Mouse (Mus musculus) kidney, embryonic 15.5 days (tissue): ENCODE data around the gene Ddx39b. TPM values are rescaled to one million over a fixed set of nuclear protein-coding genes. Genes with fewer than 3 reads are reported as not detected.

Experiments used
- ATAC-seq: fragments of 200-750 bp; cut with Nextera tagmentation; replicated peaks from 2 replicates; pipeline ENCODE4 v1.8.0; 2017; ENCODE audit warnings: moderate TSS enrichment; ENCODE audit not compliant: low FRiP score
- H3K27ac ChIP-seq: fragments of 300-500 bp; sonication (generic); 2 replicates; pipeline ENCODE4 v1.5.1; 2015; ENCODE audit warnings: mild to moderate bottlenecking, inconsistent platforms
- H3K27me3 ChIP-seq: fragments of 300-500 bp; sonication (generic); 2 replicates; pipeline ENCODE4 v1.6.1; 2015; ENCODE audit warnings: inconsistent platforms
- H3K36me3 ChIP-seq: fragments of 300-500 bp; sonication (generic); 2 replicates; pipeline ENCODE4 v1.6.1; 2015; ENCODE audit warnings: inconsistent platforms
- H3K4me1 ChIP-seq: fragments of 300-500 bp; sonication (generic); 2 replicates; pipeline ENCODE4 v1.6.1; 2015; ENCODE audit warnings: inconsistent platforms
- H3K4me2 ChIP-seq: fragments of 300-500 bp; sonication (generic); 2 replicates; pipeline ENCODE4 v1.6.1; 2015; ENCODE audit warnings: moderate library complexity, mild to moderate bottlenecking, inconsistent platforms
- H3K4me3 ChIP-seq: fragments of 300-500 bp; sonication (generic); replicated peaks from 2 replicates; pipeline ENCODE4 v1.5.1; 2015; ENCODE audit warnings: mild to moderate bottlenecking, inconsistent platforms
- H3K9ac ChIP-seq: fragments of 300-500 bp; sonication (generic); 2 replicates; pipeline ENCODE4 v1.6.1; 2015; ENCODE audit warnings: mild to moderate bottlenecking, inconsistent platforms
- H3K9me3 ChIP-seq: fragments of 300-500 bp; sonication (generic); replicated peaks from 2 replicates; pipeline ENCODE4 v1.6.1; 2016; ENCODE audit warnings: inconsistent platforms
- WGBS: fragments of 180-500 bp; shearing (Covaris S2); methylation state at CpG from one replicate; pipeline ENCODE4 v1.1.7; 2015; ENCODE audit warnings: mixed read lengths; 5-methylcytosine and 5-hydroxymethylcytosine counted together
- polyA plus RNA-seq: library from polyadenylated mRNA; unstranded; fragments of >200 nt; fragmentation: Nextera tagmentation; extraction: Ambion mirVana; gene quantifications from 2 replicates; pipeline ENCODE4 v1.2.1, GENCODE M21; 2015

Ddx39b gene
- polyA plus RNA-seq, 1 experiment from 2014 or later: 538 TPM

- Histone ChIP-seq H3K4me2 (no peak overlapping the region), H3K4me1 (peaks cover 36% of the 10 kb centered on the region), H3K36me3 (peaks cover 86% of the 10 kb centered on the region), H3K9ac (no peak overlapping the region), H3K27me3 (no peaks in the 10 kb centered on the region), H3K27ac (no peak overlapping the region), H3K4me3 (no peak overlapping the region), H3K9me3 (no peaks in the 10 kb centered on the region)
- WGBS: 92% methylated on average over 3 of the region's 3 CpGs
- ATAC-seq: no peak
These were observed 9.0 kb downstream of the Ddx39b start for GRCm38 (mm10) chr17:35250348-35251120.

GRCm38 (mm10) chr17:35251162-35251719 is 9.7 kb downstream of the Ddx39b start:
- WGBS: 83% methylated on average over 15 of the region's 15 CpGs
- Histone ChIP-seq H3K9ac (no peak overlapping the region), H3K4me1 (peaks cover 29% of the 10 kb centered on the region), H3K4me3 (no peak overlapping the region), H3K4me2 (no peak overlapping the region), H3K36me3 (peaks cover 79% of the 10 kb centered on the region), H3K9me3 (no peaks in the 10 kb centered on the region), H3K27me3 (no peaks in the 10 kb centered on the region), H3K27ac (no peak overlapping the region)
- no peak for ATAC-seq

GRCm38 (mm10) chr17:35251981-35252380 is 10.4 kb downstream of the Ddx39b start:
- ATAC-seq: no peak
- Histone ChIP-seq H3K4me3 (no peak overlapping the region), H3K9ac (no peak overlapping the region), H3K4me1 (peaks cover 24% of the 10 kb centered on the region), H3K36me3 (peaks cover 71% of the 10 kb centered on the region), H3K4me2 (no peak overlapping the region), H3K27me3 (peaks cover under 1% of the 10 kb centered on the region; the same call in 1 of the 2 replicates), H3K9me3 (no peaks in the 10 kb centered on the region), H3K27ac (no peak overlapping the region)
- WGBS: 87% methylated on average over 5 of the region's 5 CpGs

- no peak overlapping the region for H3K9ac ChIP-seq
- no peaks in the 10 kb centered on the region for H3K9me3 ChIP-seq
- no peak for ATAC-seq
- no peak overlapping the region for H3K4me3 ChIP-seq
- H3K36me3 ChIP-seq: peaks cover 63% of the 10 kb centered on the region
- no peak overlapping the region for H3K4me2 ChIP-seq
- peaks cover 20% of the 10 kb centered on the region for H3K4me1 ChIP-seq
- peaks cover 3% of the 10 kb centered on the region; the same call in 1 of the 2 replicates for H3K27me3 ChIP-seq
- 80% methylated on average over 18 of the region's 18 CpGs for WGBS
- 0 out of 2 replicates have a peak overlapping the region, but pooled peaks have one; percentile 3 for H3K27ac ChIP-seq
These were observed 11.2 kb downstream of the Ddx39b start for GRCm38 (mm10) chr17:35252619-35253292.

GRCm38 (mm10) chr17:35253293-35254093 is 11.9 kb downstream of the Ddx39b start:
- ATAC-seq: peak; percentile 17; the same call in 1 of the 2 replicates
- 0 out of 2 replicates have a peak overlapping the region, but pooled peaks have one; percentile 3 for H3K27ac ChIP-seq
- 83% methylated on average over 32 of the region's 32 CpGs for WGBS
- no peak overlapping the region for H3K4me2 ChIP-seq
- H3K4me1 ChIP-seq: peaks cover 17% of the 10 kb centered on the region
- H3K4me3 ChIP-seq: no peak overlapping the region
- peaks cover 56% of the 10 kb centered on the region for H3K36me3 ChIP-seq
- H3K27me3 ChIP-seq: peaks cover 3% of the 10 kb centered on the region; the same call in 1 of the 2 replicates
- H3K9ac ChIP-seq: no peak overlapping the region
- no peaks in the 10 kb centered on the region for H3K9me3 ChIP-seq

- no peak overlapping the region for H3K4me3 ChIP-seq
- H3K9me3 ChIP-seq: no peaks in the 10 kb centered on the region
- peak; percentile 22; the same call in 1 of the 2 replicates for ATAC-seq
- H3K4me1 ChIP-seq: peaks cover 11% of the 10 kb centered on the region; the same call in 1 of the 2 replicates
- WGBS: 51% methylated on average over 11 of the region's 11 CpGs
- H3K27me3 ChIP-seq: peaks cover 8% of the 10 kb centered on the region; the same call in 1 of the 2 replicates
- H3K27ac ChIP-seq: no peak overlapping the region
- peaks cover 46% of the 10 kb centered on the region for H3K36me3 ChIP-seq
- no peak overlapping the region for H3K9ac ChIP-seq
- H3K4me2 ChIP-seq: no peak overlapping the region
These were observed 12.9 kb downstream of the Ddx39b start for GRCm38 (mm10) chr17:35254241-35255098.

- Histone ChIP-seq H3K4me2 (no peak overlapping the region), H3K27me3 (peaks cover 14% of the 10 kb centered on the region; the same call in 1 of the 2 replicates), H3K4me1 (0 out of 2 replicates have a peak, but pooled peaks cover 5% of the 10 kb centered on the region), H3K27ac (no peak overlapping the region), H3K9me3 (no peaks in the 10 kb centered on the region), H3K36me3 (peaks cover 38% of the 10 kb centered on the region), H3K9ac (no peak overlapping the region), H3K4me3 (no peak overlapping the region)
- ATAC-seq: no peak
- WGBS: 75% methylated on average over 3 of the region's 3 CpGs
These were observed 13.8 kb downstream of the Ddx39b start for GRCm38 (mm10) chr17:35255301-35255700.

- Histone ChIP-seq H3K9ac (no peak overlapping the region), H3K27me3 (peaks cover 16% of the 10 kb centered on the region; the same call in 1 of the 2 replicates), H3K36me3 (peaks cover 34% of the 10 kb centered on the region), H3K4me3 (no peak overlapping the region), H3K4me1 (0 out of 2 replicates have a peak, but pooled peaks cover 5% of the 10 kb centered on the region), H3K9me3 (no peaks in the 10 kb centered on the region), H3K4me2 (no peak overlapping the region), H3K27ac (no peak overlapping the region)
- ATAC-seq: no peak
- 50% methylated on average over 4 of the region's 4 CpGs for WGBS
These were observed 14.2 kb downstream of the Ddx39b start for GRCm38 (mm10) chr17:35255704-35256103.

GRCm38 (mm10) chr17:35257378-35257777 is 15.8 kb downstream of the Ddx39b start:
- WGBS: 66% methylated on average over 1 of the region's 1 CpGs
- Histone ChIP-seq H3K4me2 (no peak overlapping the region), H3K36me3 (peaks cover 18% of the 10 kb centered on the region), H3K27me3 (peaks cover 30% of the 10 kb centered on the region), H3K9ac (no peak overlapping the region), H3K27ac (no peak overlapping the region), H3K9me3 (no peaks in the 10 kb centered on the region), H3K4me1 (peaks cover 6% of the 10 kb centered on the region; the same call in 1 of the 2 replicates), H3K4me3 (no peak overlapping the region)
- ATAC-seq: no peak

- H3K27ac ChIP-seq: no peak overlapping the region
- no peak for ATAC-seq
- H3K4me2 ChIP-seq: peak overlapping the region; percentile 58
- H3K4me3 ChIP-seq: peak overlapping the region; percentile 33
- peaks cover 35% of the 10 kb centered on the region for H3K27me3 ChIP-seq
- H3K9me3 ChIP-seq: no peaks in the 10 kb centered on the region
- H3K4me1 ChIP-seq: peaks cover 12% of the 10 kb centered on the region
- peaks cover 13% of the 10 kb centered on the region for H3K36me3 ChIP-seq
- H3K9ac ChIP-seq: peak overlapping the region; percentile 29; the same call in 1 of the 2 replicates
- WGBS: 12% methylated on average over 17 of the region's 17 CpGs
These were observed 16.4 kb downstream of the Ddx39b start for GRCm38 (mm10) chr17:35257824-35258491.
